ENCODE assay signal across 11 mouse cellular contexts in the genomic region with DNA sequence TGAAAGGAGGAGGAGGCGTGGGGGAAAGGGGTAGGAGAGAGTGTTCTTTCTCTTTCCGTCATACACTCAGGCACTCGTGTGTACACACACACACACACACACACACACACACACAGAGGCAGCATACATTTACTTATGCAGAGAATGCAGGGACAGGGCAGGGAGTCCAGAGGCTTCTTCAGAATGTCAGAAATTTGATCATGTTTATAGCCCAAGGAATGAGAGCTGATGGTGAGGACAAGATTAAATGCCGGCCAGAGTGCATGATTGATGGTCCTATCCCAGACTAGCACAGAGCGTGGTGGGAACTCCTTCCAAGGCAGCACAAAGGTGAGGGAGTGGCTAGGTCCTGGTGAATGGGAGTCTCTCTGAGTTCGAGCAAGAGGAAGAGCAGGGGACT.
DNase-seq lines count a peak whose midpoint lies in the region; ATAC-seq and TF ChIP-seq lines count a peak whose summit lies in the region.
"Had no signal": no experiment of that assay in that cellular context is flagged by ENCODE, and none has a peak within 500 bp of the region (broad histone marks: within the 10 kb centered on the region; RNA-seq: fewer than 3 reads in every experiment).

No protein-coding gene starts in this region.

- 25% methylated on average over 6 of the region's 6 CpGs for WGBS in kidney, embryonic 16.5 days
- 29% methylated on average over 6 of the region's 6 CpGs for WGBS in limb, embryonic 14.5 days

- H3K9ac ChIP-seq in kidney, embryonic 16.5 days (replicated peaks; ENCODE audit: low read length): no peak overlapping the region
- no peak overlapping the region for H3K9ac ChIP-seq in limb, embryonic 14.5 days (ENCODE audit: low read depth, low read length, severe bottlenecking)
- H3K9ac ChIP-seq: liver, embryonic 14.5 days; midbrain, embryonic 15.5 days had no signal

- TF ChIP-seq POLR2A in limb, embryonic 14.5 days (IDR thresholded peaks at IDR 0.05; ENCODE audit: borderline replicate concordance, extremely low read depth, insufficient read depth, insufficient read length): no peak

- H3K36me3 ChIP-seq in kidney, embryonic 16.5 days (ENCODE audit: insufficient read depth, low read length): no peaks in the 10 kb centered on the region
- H3K36me3 ChIP-seq in limb, embryonic 14.5 days (ENCODE audit: control insufficient read depth, insufficient read depth, low read length): no peaks in the 10 kb centered on the region; the same call in 1 of the 2 replicates
- H3K36me3 ChIP-seq: midbrain, embryonic 15.5 days had no signal

- no peak overlapping the region for H3K27ac ChIP-seq in kidney, embryonic 16.5 days (ENCODE audit: low read length)
- H3K27ac ChIP-seq in limb, embryonic 14.5 days (replicated peaks; ENCODE audit: low read depth, low read length): no peak overlapping the region
- H3K27ac ChIP-seq: liver, embryonic 14.5 days; midbrain, embryonic 15.5 days had no signal

- no peaks in the 10 kb centered on the region for H3K27me3 ChIP-seq in kidney, embryonic 16.5 days (ENCODE audit: insufficient read depth, low read length)
- H3K27me3 ChIP-seq in limb, embryonic 14.5 days (ENCODE audit: control insufficient read depth, insufficient read depth, low read length): no peaks in the 10 kb centered on the region
- H3K27me3 ChIP-seq: midbrain, embryonic 15.5 days had no signal

- H3K9me3 ChIP-seq in kidney, embryonic 16.5 days (ENCODE audit: low read length): no peaks in the 10 kb centered on the region
- H3K9me3 ChIP-seq in limb, embryonic 14.5 days (ENCODE audit: control insufficient read depth, low read length): no peaks in the 10 kb centered on the region
- H3K9me3 ChIP-seq: midbrain, embryonic 15.5 days had no signal

- H3K4me2 ChIP-seq in kidney, embryonic 16.5 days (replicated peaks; ENCODE audit: low read depth, low read length): no peak overlapping the region
- no peak overlapping the region for H3K4me2 ChIP-seq in limb, embryonic 14.5 days (replicated peaks; ENCODE audit: low read depth, low read length, severe bottlenecking)
- H3K4me2 ChIP-seq: midbrain, embryonic 15.5 days had no signal

- peaks cover 36% of the 10 kb centered on the region for H3K4me1 ChIP-seq in kidney, embryonic 16.5 days (ENCODE audit: insufficient read depth, low read length)
- H3K4me1 ChIP-seq in limb, embryonic 14.5 days (ENCODE audit: control insufficient read depth, insufficient read depth, low read length): peaks cover 27% of the 10 kb centered on the region
- H3K4me1 ChIP-seq: midbrain, embryonic 15.5 days had no signal

- peak; percentile 71 for ATAC-seq in kidney, embryonic 16.5 days (ENCODE audit: low FRiP score, low TSS enrichment)
- 0 out of 2 replicates have a peak, but pooled peaks have one; percentile 10 for ATAC-seq in limb, embryonic 14.5 days (ENCODE audit: low FRiP score, low read depth)
- ATAC-seq: midbrain, embryonic 15.5 days had no signal

- no peak overlapping the region for H3K4me3 ChIP-seq in kidney, embryonic 16.5 days (ENCODE audit: low read length)
- H3K4me3 ChIP-seq in limb, embryonic 14.5 days (replicated peaks; ENCODE audit: low read length): no peak overlapping the region
- H3K4me3 ChIP-seq: midbrain, embryonic 15.5 days had no signal

- peak; percentile 37 for DNase-seq in gastrocnemius, adult 18-20 months (ENCODE audit: low spot score)
- DNase-seq in gastrocnemius, postnatal 4 days (ENCODE audit: low spot score in 2 of 2): no peak
- no peak for DNase-seq in kidney, adult 9 months
- peak; percentile 39 for DNase-seq in embryo, embryonic 9.5 days (ENCODE audit: extremely low spot score)
- DNase-seq in limb, embryonic 14.5 days (ENCODE audit: low spot score): no peak
- no peak for DNase-seq in spleen, adult 18-20 months
- DNase-seq in left cerebral cortex, adult 9 months (ENCODE audit: low spot score in 2 of 2): no peak
- DNase-seq: cerebellum, adult 2 months had no signal

Comparison
In these comparisons a context has a peak if more than half of its experiments do, and no peak if none do; other contexts are left out.
1. DNase-seq: peak in gastrocnemius, adult 18-20 months (single experiment) and embryo, embryonic 9.5 days (single experiment); none in gastrocnemius, postnatal 4 days (0 of 2), kidney, adult 9 months (single experiment), limb, embryonic 14.5 days (single experiment), spleen, adult 18-20 months (0 of 2) and left cerebral cortex, adult 9 months (0 of 2).